12 mouse cellular contexts compared by ENCODE assay signal in the genomic region with DNA sequence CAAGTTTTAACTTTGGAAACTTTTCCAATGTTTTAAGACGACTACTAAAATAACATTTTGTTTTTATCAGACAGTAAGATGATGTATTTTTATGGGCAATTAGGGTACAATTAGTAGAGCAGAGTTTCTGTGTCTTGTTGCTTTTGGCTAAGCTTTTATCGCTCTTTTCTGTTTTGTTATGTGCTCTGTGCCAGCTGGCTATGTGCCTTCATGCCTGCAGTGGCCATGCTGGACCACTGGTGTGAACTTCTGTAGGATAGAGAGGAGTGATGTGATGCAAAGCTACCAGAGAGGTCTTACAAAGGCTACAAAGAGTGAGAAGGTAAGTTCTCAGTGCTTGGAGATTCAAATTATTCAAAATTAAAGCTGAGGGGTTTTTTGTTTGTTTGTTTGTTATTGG.
DNase-seq lines count a peak whose midpoint lies in the region.
"Had no signal": no experiment of that assay in that cellular context is flagged by ENCODE, and none has a peak within 500 bp of the region (broad histone marks: within the 10 kb centered on the region; RNA-seq: fewer than 3 reads in every experiment).

No protein-coding gene starts in this region.

- intact Hi-C loops in heart, postnatal 10 days (cut with DNase I): no loop called here

- DNase-seq in heart, postnatal 10 days: peak; percentile 0 to 9
- DNase-seq in heart, adult 8-10 months (ENCODE audit: low spot score): no peak
- peak; percentile 2 to 11 for DNase-seq in kidney, postnatal 4 days
- DNase-seq in kidney, adult 8-10 months: no peak
- DNase-seq in right cerebral cortex, postnatal 4 days: peak; percentile 3
- no peak for DNase-seq in right cerebral cortex, postnatal 14 days
- no peak for DNase-seq in thymus, postnatal 14 days
- DNase-seq: adrenal gland, postnatal 10 days; cerebellum, adult 18-20 months; gastrocnemius, adult 2 months; gastrocnemius, postnatal 25 days; heart, postnatal 14 days had no signal

Comparison
In these comparisons a context has a peak if more than half of its experiments do, and no peak if none do; other contexts are left out.
1. DNase-seq: peak in heart, postnatal 10 days (2 of 2), kidney, postnatal 4 days (2 of 2) and right cerebral cortex, postnatal 4 days (single experiment); none in heart, adult 8-10 months (single experiment), kidney, adult 8-10 months (0 of 2), right cerebral cortex, postnatal 14 days (single experiment) and thymus, postnatal 14 days (single experiment).